Mouse (Mus musculus) embryonic facial prominence, embryonic 11.5 days (tissue): Measurements from ENCODE around the gene Vinac1. TPM values are rescaled to one million over a fixed set of nuclear protein-coding genes. Genes with fewer than 3 reads are reported as not detected.
"Not testable (repeated sequence)": the region's sequence is repeated elsewhere in the genome, so short reads cannot be mapped to it uniquely, and the experiment has no call there.

Source experiments
- ATAC-seq: fragments of 200-750 bp; cut with Nextera tagmentation; replicated peaks from 2 replicates; pipeline ENCODE4 v1.8.0; 2017; ENCODE audit warnings: low read depth; ENCODE audit not compliant: insufficient number of reproducible peaks, low FRiP score, low TSS enrichment
- DNase-seq: peaks from one replicate; pipeline ENCODE4 v3.0.0-alpha.2; 2015; ENCODE audit warnings: low spot score
- H3K27ac ChIP-seq: fragments of 300-500 bp; sonication (generic); replicated peaks from 2 replicates; pipeline ENCODE4 v1.5.1; 2014; ENCODE audit warnings: mild to moderate bottlenecking, low read depth, low read length, control low read depth
- H3K27me3 ChIP-seq: fragments of 300-500 bp; sonication (generic); 2 replicates; pipeline ENCODE4 v1.6.1; 2014; ENCODE audit warnings: mild to moderate bottlenecking, low read length, moderate library complexity, mixed read lengths; ENCODE audit not compliant: control insufficient read depth, insufficient read depth
- H3K36me3 ChIP-seq: fragments of 300-500 bp; sonication (generic); replicated peaks from 2 replicates; pipeline ENCODE4 v1.6.1; 2014; ENCODE audit warnings: low read depth, mild to moderate bottlenecking, low read length, moderate library complexity, mixed read lengths; ENCODE audit not compliant: control insufficient read depth, insufficient read depth
- H3K4me1 ChIP-seq: fragments of 300-500 bp; sonication (generic); 2 replicates; pipeline ENCODE4 v1.6.1; 2014; ENCODE audit warnings: low read length, mixed read lengths; ENCODE audit not compliant: control insufficient read depth, insufficient read depth
- H3K4me2 ChIP-seq: fragments of 300-500 bp; sonication (generic); 2 replicates; pipeline ENCODE4 v1.6.1; 2014; ENCODE audit warnings: low read depth, mild to moderate bottlenecking, control low read depth, low read length, moderate library complexity
- H3K4me3 ChIP-seq: fragments of 300-500 bp; sonication (generic); 2 replicates; pipeline ENCODE4 v1.5.1; 2014; ENCODE audit warnings: low read depth, low read length, control low read depth
- H3K9ac ChIP-seq: fragments of 300-500 bp; sonication (generic); replicated peaks from 2 replicates; pipeline ENCODE4 v1.6.1; 2014; ENCODE audit warnings: mild to moderate bottlenecking, control low read depth, low read length
- H3K9me3 ChIP-seq: fragments of 300-500 bp; sonication (generic); replicated peaks from 2 replicates; pipeline ENCODE4 v1.6.1; 2016; ENCODE audit warnings: mild to moderate bottlenecking, low read length, inconsistent platforms, mixed read lengths; ENCODE audit not compliant: control insufficient read depth
- WGBS: fragments of 180-500 bp; shearing (Covaris S2); extraction: QIAGEN DNeasy Blood & Tissue Kit; methylation state at CpG from one replicate; pipeline ENCODE4 v1.1.7; 2014; 5-methylcytosine and 5-hydroxymethylcytosine counted together
- polyA plus RNA-seq: library from polyadenylated mRNA; unstranded; fragments of >200 nt; fragmentation: Nextera tagmentation; extraction: Ambion mirVana; gene quantifications from 2 replicates; pipeline ENCODE4 v1.2.1, GENCODE M21; 2014

Gene Vinac1
- polyA plus RNA-seq, 1 experiment from 2014 or later, result 0.20 TPM

DNA sequence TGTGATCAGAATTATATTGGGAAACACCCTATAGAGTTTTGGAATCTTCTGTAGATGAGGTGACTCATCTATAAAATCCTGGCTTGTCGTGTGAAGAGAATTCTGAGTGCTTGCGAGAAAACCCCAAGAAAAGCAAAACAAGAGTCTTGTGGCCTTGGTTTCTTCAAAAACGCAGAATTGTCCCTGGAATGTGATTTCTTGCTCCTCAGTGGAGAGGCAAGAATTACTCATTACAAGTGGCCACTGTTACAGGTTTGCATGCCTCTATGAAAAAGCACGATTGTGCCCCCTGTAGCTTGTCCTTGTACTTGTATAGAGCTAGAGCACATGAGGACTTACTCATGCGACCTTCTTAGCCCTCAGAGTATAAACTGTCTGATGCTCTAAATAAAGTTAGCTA, 12.6 kb downstream of the Vinac1 start:
- DNase-seq (no peak), ATAC-seq (no peak)
- H3K27me3 ChIP-seq, result peaks cover 15% of the 10 kb centered on the region
- no peaks in the 10 kb centered on the region for H3K36me3 ChIP-seq
- H3K4me2 ChIP-seq, result no peak overlapping the region
- no peaks in the 10 kb centered on the region for H3K9me3 ChIP-seq
- peaks cover 5% of the 10 kb centered on the region for H3K4me1 ChIP-seq
- H3K4me3 ChIP-seq, result no peak overlapping the region
- no peak overlapping the region for H3K27ac ChIP-seq
- H3K9ac ChIP-seq, result no peak overlapping the region
- WGBS, result 81% methylated on average over 5 of the region's 5 CpGs

DNA sequence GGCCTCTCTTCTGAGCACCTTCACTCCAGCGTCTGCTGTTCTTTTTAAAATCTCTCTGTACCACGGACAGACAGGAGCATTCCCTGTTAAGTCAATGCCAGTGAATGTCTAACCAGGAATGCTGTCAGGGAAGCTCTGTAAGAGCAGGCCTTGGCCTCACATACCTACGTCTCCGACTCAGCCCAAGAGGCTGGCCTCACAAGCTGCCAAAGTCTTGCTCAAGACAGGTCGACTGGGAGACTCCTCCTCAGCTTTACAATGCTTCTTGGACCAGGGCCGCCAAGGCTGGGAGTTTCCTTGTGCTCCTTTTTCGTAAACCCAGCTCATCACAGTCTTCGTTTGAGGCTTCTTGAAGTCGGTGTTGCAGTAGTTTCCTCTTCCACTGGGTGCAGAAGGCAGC, 23.2 kb downstream of the Vinac1 start:
- no peak overlapping the region for H3K27ac ChIP-seq
- no peaks in the 10 kb centered on the region for H3K36me3 ChIP-seq
- ATAC-seq (no peak), DNase-seq (no peak)
- H3K27me3 ChIP-seq, result no peaks in the 10 kb centered on the region
- no peak overlapping the region for H3K4me3 ChIP-seq
- no peak overlapping the region for H3K9ac ChIP-seq
- H3K4me1 ChIP-seq, result no peaks in the 10 kb centered on the region
- H3K4me2 ChIP-seq, result no peak overlapping the region
- H3K9me3 ChIP-seq, result no peaks in the 10 kb centered on the region
- WGBS, result 79% methylated on average over 9 of the region's 9 CpGs

DNA sequence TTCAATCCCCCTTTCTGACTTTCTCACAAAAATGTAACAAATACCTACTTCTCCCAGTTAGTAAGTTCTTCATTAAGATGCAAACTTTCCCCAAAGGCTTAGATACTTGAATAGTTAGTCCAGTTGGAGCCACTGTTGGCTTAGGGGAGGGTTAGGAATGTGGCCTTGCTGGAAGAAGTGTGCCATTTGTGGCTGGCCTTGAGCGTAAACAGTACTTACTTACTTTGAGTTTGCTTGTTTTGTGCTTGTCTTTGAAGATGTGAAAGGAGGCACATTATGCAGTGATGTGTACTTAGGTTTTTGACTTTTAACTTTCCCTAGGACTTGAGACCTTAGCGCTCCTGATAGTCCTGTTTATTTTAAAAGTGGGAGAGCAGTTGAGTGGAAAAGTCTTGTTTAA, 27.9 kb downstream of the Vinac1 start:
- no peaks in the 10 kb centered on the region for H3K4me1 ChIP-seq
- no peaks in the 10 kb centered on the region for H3K9me3 ChIP-seq
- DNase-seq (no peak), ATAC-seq (no peak)
- H3K27ac ChIP-seq, result no peak overlapping the region
- WGBS, result 71% methylated on average over 2 of the region's 2 CpGs
- no peaks in the 10 kb centered on the region for H3K27me3 ChIP-seq
- no peak overlapping the region for H3K4me2 ChIP-seq
- H3K4me3 ChIP-seq, result no peak overlapping the region
- H3K36me3 ChIP-seq, result no peaks in the 10 kb centered on the region
- no peak overlapping the region for H3K9ac ChIP-seq

GRCm38 (mm10) chr2:129008867-129009266, 39.1 kb downstream of the Vinac1 start:
- not testable (repeated sequence) for H3K27ac ChIP-seq, H3K27me3 ChIP-seq, H3K4me2 ChIP-seq, H3K9me3 ChIP-seq, H3K9ac ChIP-seq, H3K4me3 ChIP-seq, H3K36me3 ChIP-seq, H3K4me1 ChIP-seq, DNase-seq, ATAC-seq
- 77% methylated on average over 2 of the region's 2 CpGs for WGBS

DNA sequence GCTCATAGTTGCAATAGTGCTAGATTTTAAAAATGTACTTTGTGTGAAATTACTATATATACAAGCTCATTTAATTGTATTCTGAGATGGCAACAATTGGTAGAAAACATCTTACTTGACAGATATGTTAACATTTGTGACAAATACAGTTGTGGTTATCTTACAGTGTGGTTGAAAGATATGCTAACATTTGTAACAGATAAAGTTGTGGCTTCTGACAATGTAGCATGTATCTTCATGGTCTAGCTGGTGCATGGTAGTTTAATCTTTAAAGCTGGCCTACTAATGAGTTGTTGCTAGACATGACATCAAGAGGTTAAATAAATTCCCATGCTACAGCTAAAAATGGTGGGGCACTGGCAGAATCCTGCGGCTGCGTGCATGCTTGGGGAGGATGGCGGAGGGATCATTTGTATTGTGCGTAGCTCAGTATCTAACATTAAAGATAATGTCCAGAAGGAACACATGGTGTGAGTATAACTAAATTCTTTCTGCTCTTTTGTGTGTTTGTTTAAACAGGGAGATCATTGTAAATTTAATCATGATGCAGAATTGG, 41.7 kb downstream of the Vinac1 start:
- ATAC-seq (no peak), DNase-seq (no peak)
- no peaks in the 10 kb centered on the region for H3K36me3 ChIP-seq
- H3K27me3 ChIP-seq, result no peaks in the 10 kb centered on the region
- H3K9me3 ChIP-seq, result no peaks in the 10 kb centered on the region
- no peak overlapping the region for H3K9ac ChIP-seq
- 75% methylated on average over 4 of the region's 4 CpGs for WGBS
- H3K4me3 ChIP-seq, result no peak overlapping the region
- H3K4me1 ChIP-seq, result no peaks in the 10 kb centered on the region
- H3K4me2 ChIP-seq, result no peak overlapping the region
- H3K27ac ChIP-seq, result no peak overlapping the region

DNA sequence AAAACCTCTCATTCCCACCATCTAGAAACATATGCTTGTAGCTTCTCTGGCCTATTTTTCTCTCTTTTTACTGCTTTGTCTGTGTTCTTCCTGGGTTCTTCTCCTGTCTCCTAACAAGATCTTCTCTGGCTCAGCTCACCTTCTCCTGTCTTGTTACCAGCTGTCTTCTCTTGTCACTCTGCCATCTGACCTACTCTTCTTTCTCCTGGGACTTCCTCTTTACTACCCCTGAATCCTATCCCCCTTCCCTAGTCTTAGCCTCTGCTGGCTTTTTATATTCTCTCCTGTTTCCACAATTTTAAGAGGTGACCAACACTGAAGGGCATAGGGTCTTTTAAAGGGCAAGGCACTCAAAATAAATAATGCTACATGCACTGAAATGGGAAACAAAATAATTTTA, 43.1 kb downstream of the Vinac1 start:
- Histone ChIP-seq H3K4me2 (no peak overlapping the region), H3K36me3 (no peaks in the 10 kb centered on the region), H3K4me3 (no peak overlapping the region), H3K4me1 (no peaks in the 10 kb centered on the region), H3K9me3 (no peaks in the 10 kb centered on the region), H3K27ac (no peak overlapping the region), H3K9ac (no peak overlapping the region), H3K27me3 (no peaks in the 10 kb centered on the region)
- DNase-seq (no peak), ATAC-seq (no peak)

- ATAC-seq (no peak), DNase-seq (no peak)
- H3K27ac ChIP-seq, result no peak overlapping the region
- H3K4me2 ChIP-seq, result no peak overlapping the region
- H3K36me3 ChIP-seq, result no peaks in the 10 kb centered on the region
- H3K4me3 ChIP-seq, result no peak overlapping the region
- 86% methylated on average over 3 of the region's 3 CpGs for WGBS
- H3K27me3 ChIP-seq, result no peaks in the 10 kb centered on the region
- H3K4me1 ChIP-seq, result no peaks in the 10 kb centered on the region
- no peaks in the 10 kb centered on the region for H3K9me3 ChIP-seq
- H3K9ac ChIP-seq, result no peak overlapping the region
Observed at GRCm38 (mm10) chr2:128984746-128985145, 63.2 kb downstream of the Vinac1 start.

- Histone ChIP-seq H3K27me3 (no peaks in the 10 kb centered on the region), H3K36me3 (no peaks in the 10 kb centered on the region), H3K27ac (no peak overlapping the region), H3K4me2 (no peak overlapping the region), H3K9ac (no peak overlapping the region), H3K9me3 (no peaks in the 10 kb centered on the region), H3K4me3 (no peak overlapping the region), H3K4me1 (no peaks in the 10 kb centered on the region)
- no peak for ATAC-seq
- WGBS, result 78% methylated on average over 4 of the region's 4 CpGs
- no peak for DNase-seq
Observed at GRCm38 (mm10) chr2:128975572-128975971, 72.4 kb downstream of the Vinac1 start.
